Mouse (Mus musculus): ENCODE results near the gene Tctn1. TPM values are rescaled to one million over a fixed set of nuclear protein-coding genes. Genes with fewer than 3 reads are reported as not detected.
A peak's percentile ranks its signal among the peaks of the same experiment; 100 is the strongest.

Gene Tctn1
- polyA plus RNA-seq, 1 experiment: 42.3 TPM

- peak; percentile 67 for DNase-seq (ENCODE audit: low read depth)
- TF ChIP-seq CTCF (IDR thresholded peaks at IDR 0.05; ENCODE audit: borderline replicate concordance, extremely low read depth, insufficient read depth, insufficient read length) (no peak), POLR2A (IDR thresholded peaks at IDR 0.05; ENCODE audit: borderline replicate concordance, extremely low read depth, insufficient read depth, insufficient read length, poor library complexity, severe bottlenecking) (no peak)
Observed at GRCm38 (mm10) chr5:122285029-122285766, 20.9 kb upstream of the Tctn1 start.

DNA sequence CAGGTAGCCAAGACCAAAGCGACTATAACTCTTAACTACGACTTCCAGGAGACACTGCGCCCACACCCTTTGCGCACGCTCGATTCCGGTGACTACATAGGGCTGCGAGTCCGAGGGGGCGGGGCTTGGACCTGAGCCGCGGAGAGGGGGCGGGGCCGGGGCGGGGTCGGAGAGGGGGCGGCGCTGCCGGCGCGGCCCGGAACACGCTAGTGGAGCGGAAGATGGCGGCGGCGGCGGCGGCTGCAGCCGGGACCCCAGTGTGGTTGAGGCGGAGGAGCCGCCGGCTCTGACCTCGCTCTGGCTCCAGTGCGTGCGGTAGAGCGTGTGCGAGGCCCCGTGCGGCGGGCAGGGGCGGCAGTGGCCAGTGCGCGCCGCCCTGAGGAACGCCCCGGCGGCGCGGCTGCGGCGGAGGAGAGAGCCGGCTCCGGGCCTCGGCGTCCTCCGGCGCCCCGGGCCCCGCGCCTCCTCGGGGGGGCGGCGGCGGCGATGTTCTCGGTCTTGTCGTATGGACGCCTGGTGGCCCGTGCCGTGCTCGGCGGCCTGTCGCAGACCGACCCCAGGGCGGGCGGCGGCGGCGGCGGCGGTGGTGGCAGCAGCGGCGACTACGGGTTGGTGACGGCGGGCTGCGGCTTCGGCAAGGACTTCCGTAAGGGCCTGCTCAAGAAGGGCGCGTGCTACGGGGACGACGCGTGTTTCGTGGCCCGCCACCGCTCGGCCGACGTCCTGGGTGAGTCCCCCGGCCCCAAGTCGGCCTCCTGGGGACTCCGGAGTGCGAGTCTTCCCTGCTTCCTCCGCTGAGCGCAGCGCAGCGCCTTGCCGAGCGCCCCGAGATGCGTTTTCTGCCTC is 20.1 kb upstream of the Tctn1 start, which contains the start of gene Pptc7:
Pptc7 (plus strand) TSS at position 183 of the 846 bp plus-strand sequence.
- peak; percentile 97 for DNase-seq (ENCODE audit: low read depth)
- TF ChIP-seq CTCF (IDR thresholded peaks at IDR 0.05; ENCODE audit: borderline replicate concordance, extremely low read depth, insufficient read depth, insufficient read length) (no peak), POLR2A (IDR thresholded peaks at IDR 0.05; ENCODE audit: borderline replicate concordance, extremely low read depth, insufficient read depth, insufficient read length, poor library complexity, severe bottlenecking) (peak; percentile 80)

DNA sequence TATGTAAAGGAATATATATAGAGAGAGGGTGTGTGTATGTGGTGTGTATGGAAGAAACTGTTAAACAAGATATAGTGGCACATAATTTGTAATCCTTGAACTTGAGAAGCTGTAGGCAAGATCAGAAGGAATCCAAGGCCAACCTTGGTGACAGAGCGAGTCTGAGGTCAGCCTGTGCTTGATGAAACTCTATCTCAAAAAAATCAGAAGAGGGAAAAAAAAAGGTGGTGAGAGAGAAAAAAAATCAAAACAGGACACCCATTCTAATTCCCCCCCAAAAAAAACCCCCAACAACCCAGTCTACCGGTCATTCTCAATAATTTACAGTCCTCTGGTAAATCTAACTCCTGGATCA is 19.5 kb upstream of the Tctn1 start:
- no peak for TF ChIP-seq POLR2A (IDR thresholded peaks at IDR 0.05; ENCODE audit: borderline replicate concordance, extremely low read depth, insufficient read depth, insufficient read length, poor library complexity, severe bottlenecking)
- no peak for DNase-seq (ENCODE audit: low read depth)

GRCm38 (mm10) chr5:122280827-122281462 is 16.7 kb upstream of the Tctn1 start:
- no peak for DNase-seq (ENCODE audit: low read depth)
- TF ChIP-seq POLR2A (IDR thresholded peaks at IDR 0.05; ENCODE audit: borderline replicate concordance, extremely low read depth, insufficient read depth, insufficient read length, poor library complexity, severe bottlenecking) (no peak), CTCF (IDR thresholded peaks at IDR 0.05; ENCODE audit: borderline replicate concordance, extremely low read depth, insufficient read depth, insufficient read length) (no peak)

GRCm38 (mm10) chr5:122280422-122280826 is 16.2 kb upstream of the Tctn1 start:
- DNase-seq (ENCODE audit: low read depth): no peak
- no peak for TF ChIP-seq CTCF (IDR thresholded peaks at IDR 0.05; ENCODE audit: borderline replicate concordance, extremely low read depth, insufficient read depth, insufficient read length)

- DNase-seq (ENCODE audit: low read depth): no peak
- no peak for TF ChIP-seq CTCF (IDR thresholded peaks at IDR 0.05; ENCODE audit: borderline replicate concordance, extremely low read depth, insufficient read depth, insufficient read length)
- no peak for TF ChIP-seq POLR2A (IDR thresholded peaks at IDR 0.05; ENCODE audit: borderline replicate concordance, extremely low read depth, insufficient read depth, insufficient read length, poor library complexity, severe bottlenecking)
Observed at GRCm38 (mm10) chr5:122279799-122280421, 15.7 kb upstream of the Tctn1 start.

- TF ChIP-seq POLR2A (IDR thresholded peaks at IDR 0.05; ENCODE audit: borderline replicate concordance, extremely low read depth, insufficient read depth, insufficient read length, poor library complexity, severe bottlenecking): no peak
- TF ChIP-seq CTCF (IDR thresholded peaks at IDR 0.05; ENCODE audit: borderline replicate concordance, extremely low read depth, insufficient read depth, insufficient read length): no peak
- no peak for DNase-seq (ENCODE audit: low read depth)
Observed at GRCm38 (mm10) chr5:122278946-122279345, 14.7 kb upstream of the Tctn1 start.

- peak; percentile 76 for DNase-seq (ENCODE audit: low read depth)
- TF ChIP-seq CTCF (IDR thresholded peaks at IDR 0.05; ENCODE audit: borderline replicate concordance, extremely low read depth, insufficient read depth, insufficient read length): no peak
- no peak for TF ChIP-seq POLR2A (IDR thresholded peaks at IDR 0.05; ENCODE audit: borderline replicate concordance, extremely low read depth, insufficient read depth, insufficient read length, poor library complexity, severe bottlenecking)
Observed at GRCm38 (mm10) chr5:122274785-122275184, 10.5 kb upstream of the Tctn1 start.

GRCm38 (mm10) chr5:122272821-122273220 is 8.6 kb upstream of the Tctn1 start:
- no peak for TF ChIP-seq CTCF (IDR thresholded peaks at IDR 0.05; ENCODE audit: borderline replicate concordance, extremely low read depth, insufficient read depth, insufficient read length)
- no peak for TF ChIP-seq POLR2A (IDR thresholded peaks at IDR 0.05; ENCODE audit: borderline replicate concordance, extremely low read depth, insufficient read depth, insufficient read length, poor library complexity, severe bottlenecking)
- DNase-seq (ENCODE audit: low read depth): no peak

DNA sequence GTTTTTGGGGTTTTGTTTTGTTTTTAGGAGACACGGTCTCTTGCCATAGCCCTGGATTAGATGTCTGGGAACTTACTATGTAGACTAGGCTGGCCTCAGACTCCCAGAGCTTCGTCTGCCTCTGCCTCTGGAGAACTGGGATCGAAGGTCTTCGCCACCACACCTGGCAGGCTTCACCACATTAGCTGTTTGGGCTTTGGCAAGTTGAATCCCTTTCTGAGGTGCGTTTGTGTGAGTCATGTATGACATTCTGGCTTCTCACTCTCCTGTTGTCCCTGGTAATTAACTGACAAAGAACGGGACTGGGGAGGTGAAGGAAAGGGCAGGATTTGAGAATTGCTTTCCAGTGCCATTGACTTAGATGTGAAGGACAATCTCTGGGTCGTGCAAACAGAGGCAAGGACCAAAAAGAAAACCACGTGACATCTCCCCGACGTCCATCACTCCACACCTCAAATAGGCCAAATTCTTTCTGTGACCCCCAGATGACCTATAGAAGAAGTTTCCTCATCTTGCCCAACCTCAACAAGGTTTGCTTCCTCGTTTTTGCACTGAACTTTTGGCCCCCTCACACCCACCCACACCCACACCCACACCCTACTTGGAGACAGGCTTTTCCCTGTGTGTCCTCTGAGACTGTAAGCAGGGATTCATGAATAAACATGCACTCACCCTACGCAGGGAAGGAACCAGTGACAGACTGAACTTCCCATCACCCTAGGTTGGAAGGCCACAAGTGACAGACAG is 4.8 kb upstream of the Tctn1 start:
- no peak for DNase-seq (ENCODE audit: low read depth)
- TF ChIP-seq POLR2A (IDR thresholded peaks at IDR 0.05; ENCODE audit: borderline replicate concordance, extremely low read depth, insufficient read depth, insufficient read length, poor library complexity, severe bottlenecking): no peak
- no peak for TF ChIP-seq CTCF (IDR thresholded peaks at IDR 0.05; ENCODE audit: borderline replicate concordance, extremely low read depth, insufficient read depth, insufficient read length)
